Mouse (Mus musculus) kidney, embryonic 14.5 days (tissue): ENCODE data around the gene Ak5. TPM values are rescaled to one million over a fixed set of nuclear protein-coding genes. Genes with fewer than 3 reads are reported as not detected.

Experiments used
- ATAC-seq: fragments of 200-750 bp; cut with Nextera tagmentation; 2 replicates; pipeline ENCODE4 v1.8.0; 2017; ENCODE audit warnings: moderate number of reproducible peaks, mild to moderate bottlenecking, moderate TSS enrichment, moderate library complexity; ENCODE audit not compliant: low FRiP score, low TSS enrichment
- H3K27ac ChIP-seq: fragments of 300-500 bp; sonication (generic); 2 replicates; pipeline ENCODE4 v1.5.1; 2014; ENCODE audit warnings: low read depth, mild to moderate bottlenecking, low read length, moderate library complexity, mixed read lengths
- H3K27me3 ChIP-seq: fragments of 300-500 bp; sonication (generic); 2 replicates; pipeline ENCODE4 v1.6.1; 2014; ENCODE audit warnings: mild to moderate bottlenecking, low read length; ENCODE audit not compliant: control insufficient read depth, insufficient read depth
- H3K36me3 ChIP-seq: fragments of 300-500 bp; sonication (generic); 2 replicates; pipeline ENCODE4 v1.6.1; 2014; ENCODE audit warnings: low read length, mixed read lengths; ENCODE audit not compliant: control insufficient read depth, insufficient read depth
- H3K4me1 ChIP-seq: fragments of 300-500 bp; sonication (generic); 2 replicates; pipeline ENCODE4 v1.6.1; 2014; ENCODE audit warnings: low read length, mixed read lengths; ENCODE audit not compliant: control insufficient read depth, insufficient read depth
- H3K4me2 ChIP-seq: fragments of 300-500 bp; sonication (generic); replicated peaks from 2 replicates; pipeline ENCODE4 v1.6.1; 2014; ENCODE audit warnings: low read depth, mild to moderate bottlenecking, low read length
- H3K4me3 ChIP-seq: fragments of 300-500 bp; sonication (generic); 2 replicates; pipeline ENCODE4 v1.5.1; 2014; ENCODE audit warnings: mild to moderate bottlenecking, low read length
- H3K9ac ChIP-seq: fragments of 300-500 bp; sonication (generic); 2 replicates; pipeline ENCODE4 v1.6.1; 2014; ENCODE audit warnings: low read depth, mild to moderate bottlenecking, low read length, moderate library complexity
- H3K9me3 ChIP-seq: fragments of 300-500 bp; sonication (generic); 2 replicates; pipeline ENCODE4 v1.6.1; 2016; ENCODE audit warnings: low read length; ENCODE audit not compliant: control insufficient read depth
- WGBS: fragments of 180-500 bp; shearing (Covaris S2); extraction: QIAGEN DNeasy Blood & Tissue Kit; methylation state at CpG from one replicate; pipeline ENCODE4 v1.1.7; 2014; 5-methylcytosine and 5-hydroxymethylcytosine counted together
- polyA plus RNA-seq: library from polyadenylated mRNA; unstranded; fragments of >200 nt; fragmentation: Nextera tagmentation; extraction: Ambion mirVana; gene quantifications from 2 replicates; pipeline ENCODE4 v1.2.1, GENCODE M21; 2014

Ak5 gene
- polyA plus RNA-seq, 1 experiment from 2014 or later, result 2.1 TPM

GRCm38 (mm10) chr3:152488964-152489363 is 179.2 kb downstream of the Ak5 start:
- no peaks in the 10 kb centered on the region for H3K9me3 ChIP-seq
- ATAC-seq, result no peak
- no peak overlapping the region for H3K9ac ChIP-seq
- H3K27me3 ChIP-seq, result no peaks in the 10 kb centered on the region
- H3K36me3 ChIP-seq, result no peaks in the 10 kb centered on the region
- no peak overlapping the region for H3K4me3 ChIP-seq
- 83% methylated on average over 4 of the region's 4 CpGs for WGBS
- no peak overlapping the region for H3K4me2 ChIP-seq
- no peak overlapping the region for H3K27ac ChIP-seq
- no peaks in the 10 kb centered on the region for H3K4me1 ChIP-seq

- Histone ChIP-seq H3K4me1 (peaks cover 5% of the 10 kb centered on the region; the same call in 1 of the 2 replicates), H3K9me3 (no peaks in the 10 kb centered on the region), H3K4me2 (no peak overlapping the region), H3K27me3 (no peaks in the 10 kb centered on the region), H3K9ac (no peak overlapping the region), H3K4me3 (no peak overlapping the region), H3K36me3 (no peaks in the 10 kb centered on the region), H3K27ac (no peak overlapping the region)
- no peak for ATAC-seq
- WGBS, result 42% methylated on average over 6 of the region's 6 CpGs
Measured at GRCm38 (mm10) chr3:152484206-152484605, 184.0 kb downstream of the Ak5 start.

- H3K9ac ChIP-seq, result no peak overlapping the region
- no peak for ATAC-seq
- H3K4me2 ChIP-seq, result no peak overlapping the region
- H3K27ac ChIP-seq, result no peak overlapping the region
- no peaks in the 10 kb centered on the region for H3K36me3 ChIP-seq
- peaks cover 5% of the 10 kb centered on the region; the same call in 1 of the 2 replicates for H3K4me1 ChIP-seq
- no peak overlapping the region for H3K4me3 ChIP-seq
- no peaks in the 10 kb centered on the region for H3K9me3 ChIP-seq
- no peaks in the 10 kb centered on the region for H3K27me3 ChIP-seq
- WGBS, result 50% methylated on average over 7 of the region's 7 CpGs
Measured at GRCm38 (mm10) chr3:152483800-152484199, 184.4 kb downstream of the Ak5 start.

- no peak for ATAC-seq
- Histone ChIP-seq H3K4me2 (no peak overlapping the region), H3K27ac (no peak overlapping the region), H3K27me3 (no peaks in the 10 kb centered on the region), H3K4me3 (no peak overlapping the region), H3K4me1 (peaks cover 17% of the 10 kb centered on the region), H3K9ac (no peak overlapping the region), H3K36me3 (no peaks in the 10 kb centered on the region), H3K9me3 (no peaks in the 10 kb centered on the region)
- WGBS, result 73% methylated on average over 8 of the region's 8 CpGs
Measured at GRCm38 (mm10) chr3:152482182-152482581, 186.0 kb downstream of the Ak5 start.

- peaks cover 17% of the 10 kb centered on the region for H3K4me1 ChIP-seq
- no peaks in the 10 kb centered on the region for H3K36me3 ChIP-seq
- no peak overlapping the region for H3K27ac ChIP-seq
- H3K9ac ChIP-seq, result no peak overlapping the region
- H3K27me3 ChIP-seq, result no peaks in the 10 kb centered on the region
- WGBS, result 90% methylated on average over 6 of the region's 6 CpGs
- H3K9me3 ChIP-seq, result no peaks in the 10 kb centered on the region
- ATAC-seq, result no peak
- no peak overlapping the region for H3K4me2 ChIP-seq
- no peak overlapping the region for H3K4me3 ChIP-seq
Measured at GRCm38 (mm10) chr3:152480336-152480735, 187.8 kb downstream of the Ak5 start.

GRCm38 (mm10) chr3:152478599-152479435 is 189.3 kb downstream of the Ak5 start:
- peak; percentile 76 for ATAC-seq
- H3K4me1 ChIP-seq, result peaks cover 17% of the 10 kb centered on the region
- peak overlapping the region; percentile 58 for H3K9ac ChIP-seq
- H3K4me3 ChIP-seq, result peak overlapping the region; percentile 41
- H3K4me2 ChIP-seq, result peak overlapping the region; percentile 89
- no peaks in the 10 kb centered on the region for H3K36me3 ChIP-seq
- H3K27ac ChIP-seq, result no peak overlapping the region
- no peaks in the 10 kb centered on the region for H3K9me3 ChIP-seq
- 4% methylated on average over 15 of the region's 16 CpGs for WGBS
- no peaks in the 10 kb centered on the region for H3K27me3 ChIP-seq

- no peaks in the 10 kb centered on the region for H3K9me3 ChIP-seq
- no peaks in the 10 kb centered on the region for H3K36me3 ChIP-seq
- peak overlapping the region; percentile 89 for H3K4me2 ChIP-seq
- 2% methylated on average over 23 of the region's 23 CpGs for WGBS
- peak overlapping the region; percentile 58 for H3K9ac ChIP-seq
- ATAC-seq, result peak; percentile 79
- H3K27ac ChIP-seq, result no peak overlapping the region
- no peaks in the 10 kb centered on the region for H3K27me3 ChIP-seq
- H3K4me3 ChIP-seq, result peak overlapping the region; percentile 41
- H3K4me1 ChIP-seq, result peaks cover 17% of the 10 kb centered on the region
Measured at GRCm38 (mm10) chr3:152477796-152478527, 190.2 kb downstream of the Ak5 start.

GRCm38 (mm10) chr3:152475894-152476293 is 192.3 kb downstream of the Ak5 start:
- Histone ChIP-seq H3K27me3 (no peaks in the 10 kb centered on the region), H3K9me3 (no peaks in the 10 kb centered on the region), H3K9ac (no peak overlapping the region), H3K4me1 (peaks cover 11% of the 10 kb centered on the region; the same call in 1 of the 2 replicates), H3K4me2 (no peak overlapping the region), H3K27ac (no peak overlapping the region), H3K36me3 (no peaks in the 10 kb centered on the region), H3K4me3 (no peak overlapping the region)
- 94% methylated on average over 3 of the region's 3 CpGs for WGBS
- ATAC-seq, result no peak

- Histone ChIP-seq H3K27ac (no peak overlapping the region), H3K9me3 (no peaks in the 10 kb centered on the region), H3K4me2 (no peak overlapping the region), H3K27me3 (no peaks in the 10 kb centered on the region), H3K4me1 (peaks cover 11% of the 10 kb centered on the region; the same call in 1 of the 2 replicates), H3K4me3 (no peak overlapping the region), H3K36me3 (no peaks in the 10 kb centered on the region), H3K9ac (no peak overlapping the region)
- WGBS, result 87% methylated on average over 1 of the region's 1 CpGs
- no peak for ATAC-seq
Measured at GRCm38 (mm10) chr3:152475278-152475669, 192.9 kb downstream of the Ak5 start.
